9 mouse cellular contexts compared by ENCODE assay signal in genomic region chr2:147454362-147455257, GRCm38 (mm10).
A peak's percentile ranks its signal among the peaks of the same experiment; 100 is the strongest.
DNase-seq lines count a peak whose midpoint lies in the region; ATAC-seq and TF ChIP-seq lines count a peak whose summit lies in the region.
"Had no signal": no experiment of that assay in that cellular context is flagged by ENCODE, and none has a peak within 500 bp of the region (broad histone marks: within the 10 kb centered on the region; RNA-seq: fewer than 3 reads in every experiment).

No protein-coding gene starts in this region.

- H3K4me1 ChIP-seq in lung, adult 2 months (ENCODE audit: control insufficient read depth, insufficient read depth, low read length) = no peaks in the 10 kb centered on the region; the same call in none of the 2 replicates
- H3K4me1 ChIP-seq in neural tube, embryonic 13.5 days (replicated peaks) = peaks cover 6% of the 10 kb centered on the region; the same call in 1 of the 2 replicates

- H3K36me3 ChIP-seq in neural tube, embryonic 13.5 days = no peaks in the 10 kb centered on the region

- TF ChIP-seq POLR2A in lung, adult 2 months (IDR thresholded peaks at IDR 0.05; ENCODE audit: borderline replicate concordance, extremely low read depth, low read depth, low read length) = peak; percentile 19; the same call in 1 of the 2 replicates

- H3K9me3 ChIP-seq in neural tube, embryonic 13.5 days = no peaks in the 10 kb centered on the region

- peak overlapping the region; percentile 42; the same call in 1 of the 2 replicates for H3K9ac ChIP-seq in neural tube, embryonic 13.5 days

- H3K4me3 ChIP-seq in lung, adult 2 months (replicated peaks; ENCODE audit: extremely low read depth, low read depth, low read length) = peak overlapping the region; percentile 2
- H3K4me3 ChIP-seq in neural tube, embryonic 13.5 days = peak overlapping the region; percentile 29

- ATAC-seq in neural tube, embryonic 13.5 days (ENCODE audit: low read depth) = peak; percentile 96
- no peak for ATAC-seq in erythroid progenitor cell, adult 5-6 weeks (replicated peaks; ENCODE audit: low FRiP score, poor library complexity, severe bottlenecking)
- ATAC-seq: Patski had no signal

- WGBS in lung, adult 2 months = 34% methylated on average over 18 of the region's 18 CpGs
- WGBS in neural tube, embryonic 13.5 days = 33% methylated on average over 18 of the region's 18 CpGs

- H3K27ac ChIP-seq in neural tube, embryonic 13.5 days (replicated peaks) = peak overlapping the region; percentile 33; the same call in 1 of the 2 replicates

- H3K4me2 ChIP-seq in neural tube, embryonic 13.5 days = peak overlapping the region; percentile 54

- no peak for TF ChIP-seq CTCF in lung, adult 2 months (IDR thresholded peaks at IDR 0.05; ENCODE audit: insufficient read depth, low read length)

- intact Hi-C loops in gastrocnemius, postnatal 36 days (cut with DNase I) = no loop called here

- no peaks in the 10 kb centered on the region for H3K27me3 ChIP-seq in neural tube, embryonic 13.5 days
- H3K27me3 ChIP-seq: Patski had no signal

- peak; percentile 63 for DNase-seq in embryo, embryonic 10.5 days (ENCODE audit: low spot score)
- DNase-seq in frontal cortex, adult 2 months (ENCODE audit: extremely low spot score in 1 of 2, low spot score in 1 of 2) = peak; percentile 3 to 37
- peak; percentile 11 for DNase-seq in lung, adult 2 months
- no peak for DNase-seq in gastrocnemius, postnatal 36 days
- DNase-seq in ovary, postnatal 14 days (ENCODE audit: low spot score) = no peak
- no peak for DNase-seq in c-Kit-positive CD71-positive TER-119-positive erythroid progenitor cells, embryonic 14.5 days (ENCODE audit: low spot score)

Comparison
In these comparisons a context has a peak if more than half of its experiments do, and no peak if none do; other contexts are left out.
1. DNase-seq: peak in embryo, embryonic 10.5 days (single experiment), frontal cortex, adult 2 months (2 of 2) and lung, adult 2 months (single experiment); none in gastrocnemius, postnatal 36 days (0 of 2), ovary, postnatal 14 days (single experiment) and c-Kit-positive CD71-positive TER-119-positive erythroid progenitor cells, embryonic 14.5 days (single experiment).